Mouse (Mus musculus) forebrain, postnatal 0 days (tissue): ENCODE data around the gene Cds2. TPM values are rescaled to one million over a fixed set of nuclear protein-coding genes. Genes with fewer than 3 reads are reported as not detected.
"Not testable (repeated sequence)": the region's sequence is repeated elsewhere in the genome, so short reads cannot be mapped to it uniquely, and the experiment has no call there.

ENCODE experiments used
- ATAC-seq: fragments of 200-750 bp; cut with Nextera tagmentation; 2 replicates; pipeline ENCODE4 v1.8.0; 2017; ENCODE audit warnings: mild to moderate bottlenecking, moderate library complexity
- DNase-seq: peaks from one replicate; pipeline ENCODE4 v3.0.0-alpha.2; 2015
- H3K27ac ChIP-seq: fragments of 300-500 bp; sonication (generic); 2 replicates; pipeline ENCODE4 v1.5.1; 2014; ENCODE audit warnings: low read depth, mild to moderate bottlenecking, antibody characterized with exemption, low read length, moderate library complexity, mixed read lengths
- H3K27me3 ChIP-seq: fragments of 300-500 bp; sonication (generic); 2 replicates; pipeline ENCODE4 v1.6.1; 2014; ENCODE audit warnings: mild to moderate bottlenecking, low read length, mixed read lengths; ENCODE audit not compliant: insufficient read depth
- H3K36me3 ChIP-seq: fragments of 300-500 bp; sonication (generic); 2 replicates; pipeline ENCODE4 v1.6.1; 2014; ENCODE audit warnings: mild to moderate bottlenecking, moderate library complexity; ENCODE audit not compliant: insufficient read depth
- H3K4me1 ChIP-seq: fragments of 300-500 bp; sonication (generic); 2 replicates; pipeline ENCODE4 v1.6.1; 2014; ENCODE audit warnings: antibody characterized with exemption; ENCODE audit not compliant: insufficient read depth
- H3K4me2 ChIP-seq: fragments of 300-500 bp; sonication (generic); 2 replicates; pipeline ENCODE4 v1.6.1; 2014; ENCODE audit warnings: low read depth, mild to moderate bottlenecking, moderate library complexity
- H3K4me3 ChIP-seq: fragments of 300-500 bp; sonication (generic); 2 replicates; pipeline ENCODE4 v1.5.1; 2014; ENCODE audit warnings: low read depth, low read length, mixed read lengths
- H3K9ac ChIP-seq: fragments of 300-500 bp; sonication (generic); 2 replicates; pipeline ENCODE4 v1.6.1; 2014; ENCODE audit warnings: mild to moderate bottlenecking
- H3K9me3 ChIP-seq: fragments of 300-500 bp; sonication (generic); 2 replicates; pipeline ENCODE4 v1.6.1; 2016; ENCODE audit warnings: low read length
- CTCF ChIP-seq: sonication (generic); IDR thresholded peaks from 2 replicates; pipeline ENCODE4 v1.5.1; 2016; ENCODE audit warnings: antibody characterized with exemption, control low read depth, low read depth
- WGBS: fragments of 180-500 bp; shearing (Covaris S2); extraction: QIAGEN DNeasy Blood & Tissue Kit; methylation state at CpG from one replicate; pipeline ENCODE4 v1.1.7; 2014; 5-methylcytosine and 5-hydroxymethylcytosine counted together
- polyA plus RNA-seq: library from polyadenylated mRNA; unstranded; fragments of >200 nt; fragmentation: Nextera tagmentation; extraction: Ambion mirVana; gene quantifications from 2 replicates; pipeline ENCODE4 v1.2.1, GENCODE M21; 2015
- total RNA-seq: library from RNA; depleted of rRNA; stranded (reverse); fragments of >200 nt; gene quantifications from 2 replicates; pipeline ENCODE4 v1.2.3, GENCODE M21; 2014

Cds2 gene
- total and polyA plus RNA-seq, 2 experiments from 2014 or later: 27.7 to 85.1 TPM

GRCm38 (mm10) chr2:132279978-132280377, 17.0 kb downstream of the Cds2 start:
- Histone ChIP-seq H3K4me1 (no peaks in the 10 kb centered on the region), H3K4me2 (no peak overlapping the region), H3K4me3 (no peak overlapping the region), H3K9me3 (no peaks in the 10 kb centered on the region), H3K27ac (no peak overlapping the region), H3K36me3 (no peaks in the 10 kb centered on the region), H3K9ac (no peak overlapping the region), H3K27me3 (no peaks in the 10 kb centered on the region)
- WGBS: 76% methylated on average over 4 of the region's 4 CpGs
- no peak for ATAC-seq
- no peak for TF ChIP-seq CTCF
- DNase-seq: no peak

GRCm38 (mm10) chr2:132280518-132281120, 17.7 kb downstream of the Cds2 start:
- H3K36me3 ChIP-seq: no peaks in the 10 kb centered on the region
- H3K9ac ChIP-seq: no peak overlapping the region
- ATAC-seq: no peak
- no peaks in the 10 kb centered on the region for H3K4me1 ChIP-seq
- no peak for DNase-seq
- no peak overlapping the region for H3K27ac ChIP-seq
- no peak overlapping the region for H3K4me3 ChIP-seq
- 91% methylated on average over 10 of the region's 10 CpGs for WGBS
- H3K4me2 ChIP-seq: no peak overlapping the region
- H3K9me3 ChIP-seq: no peaks in the 10 kb centered on the region
- no peaks in the 10 kb centered on the region for H3K27me3 ChIP-seq
- TF ChIP-seq CTCF: no peak

- H3K4me3 ChIP-seq: no peak overlapping the region
- no peaks in the 10 kb centered on the region for H3K4me1 ChIP-seq
- DNase-seq (no peak), ATAC-seq (no peak)
- no peak for TF ChIP-seq CTCF
- WGBS: 58% methylated on average over 10 of the region's 10 CpGs
- H3K9ac ChIP-seq: no peak overlapping the region
- H3K36me3 ChIP-seq: no peaks in the 10 kb centered on the region
- no peak overlapping the region for H3K27ac ChIP-seq
- H3K4me2 ChIP-seq: no peak overlapping the region
- no peaks in the 10 kb centered on the region for H3K27me3 ChIP-seq
- H3K9me3 ChIP-seq: no peaks in the 10 kb centered on the region
Measured at GRCm38 (mm10) chr2:132281560-132282452, 18.9 kb downstream of the Cds2 start.

- H3K4me1 ChIP-seq: no peaks in the 10 kb centered on the region
- H3K4me2 ChIP-seq: no peak overlapping the region
- H3K4me3 ChIP-seq: no peak overlapping the region
- no peaks in the 10 kb centered on the region for H3K27me3 ChIP-seq
- DNase-seq (no peak), ATAC-seq (peak; percentile 56; the same call in 1 of the 2 replicates)
- WGBS: 8% methylated on average over 12 of the region's 12 CpGs
- no peaks in the 10 kb centered on the region for H3K9me3 ChIP-seq
- no peaks in the 10 kb centered on the region for H3K36me3 ChIP-seq
- H3K9ac ChIP-seq: no peak overlapping the region
- peak overlapping the region; percentile 52 for H3K27ac ChIP-seq
- no peak for TF ChIP-seq CTCF
Measured at GRCm38 (mm10) chr2:132282453-132283174, 19.7 kb downstream of the Cds2 start.

DNA sequence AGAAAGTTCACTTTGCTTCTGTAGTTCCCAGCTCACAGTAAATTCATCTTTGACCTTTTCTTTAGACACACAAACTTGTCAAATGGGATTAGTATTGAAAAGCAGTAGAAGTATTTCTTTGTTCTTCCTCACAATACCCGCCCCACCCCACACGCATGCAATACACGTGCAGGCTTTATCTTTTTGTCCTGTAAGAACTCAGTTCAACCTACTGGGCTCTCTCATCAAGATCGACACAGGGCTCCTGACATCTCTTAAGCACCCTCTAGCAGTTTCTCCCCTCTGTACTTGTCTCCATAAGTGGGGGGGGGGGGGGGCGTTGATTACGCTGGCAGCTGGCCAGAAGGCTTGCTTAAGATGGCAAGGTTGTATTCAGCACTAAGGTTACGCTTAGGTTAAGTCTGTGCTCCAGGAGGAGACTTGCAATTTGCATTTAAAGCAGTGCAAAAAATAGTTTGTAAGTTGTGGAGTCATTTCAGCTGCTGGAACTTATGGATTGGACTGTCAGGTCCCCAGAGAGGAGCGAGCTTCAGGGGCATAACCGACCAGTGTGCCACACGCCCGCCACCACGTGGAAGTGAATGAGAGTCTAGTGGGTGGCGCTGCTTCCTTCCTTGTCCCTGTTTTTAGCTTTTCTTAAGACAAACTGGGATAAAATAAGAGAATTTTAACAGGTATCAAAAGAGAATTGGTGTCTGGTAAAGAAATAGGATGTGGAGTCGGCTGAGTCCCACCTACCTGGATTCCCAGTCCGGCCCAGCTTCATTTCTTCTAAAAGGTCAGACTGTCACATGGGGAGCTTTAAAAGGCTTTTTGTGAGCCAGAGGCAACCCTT, 20.5 kb downstream of the Cds2 start:
- DNase-seq: no peak
- H3K9me3 ChIP-seq: no peaks in the 10 kb centered on the region
- 26% methylated on average over 15 of the region's 15 CpGs for WGBS
- ATAC-seq: peak; percentile 76; the same call in 1 of the 2 replicates
- H3K4me1 ChIP-seq: no peaks in the 10 kb centered on the region
- no peaks in the 10 kb centered on the region for H3K36me3 ChIP-seq
- TF ChIP-seq CTCF: no peak
- H3K4me2 ChIP-seq: no peak overlapping the region
- H3K9ac ChIP-seq: no peak overlapping the region
- H3K4me3 ChIP-seq: no peak overlapping the region
- peak overlapping the region; percentile 52; the same call in 1 of the 2 replicates for H3K27ac ChIP-seq
- H3K27me3 ChIP-seq: no peaks in the 10 kb centered on the region

- no peaks in the 10 kb centered on the region for H3K36me3 ChIP-seq
- WGBS: 87% methylated on average over 12 of the region's 12 CpGs
- no peak overlapping the region for H3K4me2 ChIP-seq
- no peak overlapping the region for H3K27ac ChIP-seq
- no peak for TF ChIP-seq CTCF
- ATAC-seq (no peak; the same call in 1 of the 2 replicates), DNase-seq (no peak)
- H3K9me3 ChIP-seq: no peaks in the 10 kb centered on the region
- H3K4me3 ChIP-seq: no peak overlapping the region
- H3K27me3 ChIP-seq: no peaks in the 10 kb centered on the region
- no peak overlapping the region for H3K9ac ChIP-seq
- H3K4me1 ChIP-seq: no peaks in the 10 kb centered on the region
Measured at GRCm38 (mm10) chr2:132284492-132285139, 21.7 kb downstream of the Cds2 start.

GRCm38 (mm10) chr2:132285722-132286121, 22.8 kb downstream of the Cds2 start:
- not testable (repeated sequence) for DNase-seq, H3K36me3 ChIP-seq, H3K4me2 ChIP-seq, H3K9me3 ChIP-seq, H3K4me3 ChIP-seq, H3K27me3 ChIP-seq, ATAC-seq, H3K27ac ChIP-seq, H3K4me1 ChIP-seq, H3K9ac ChIP-seq
- WGBS: 98% methylated on average over 5 of the region's 5 CpGs
